Mouse (Mus musculus) CH12.LX (cell line): Measurements from ENCODE around the gene Tigd3. TPM values are rescaled to one million over a fixed set of nuclear protein-coding genes. Genes with fewer than 3 reads are reported as not detected.

ENCODE experiments used
- DNase-seq: peaks from one replicate; pipeline ENCODE4 v3.0.0-alpha.2; 2013; ENCODE audit errors: extremely low read depth
- H3K27ac ChIP-seq: 2 replicates; pipeline ENCODE4 v1.5.1; 2012; ENCODE audit warnings: low read depth, mild to moderate bottlenecking, control low read depth, moderate library complexity; ENCODE audit not compliant: insufficient read depth
- H3K27me3 ChIP-seq: replicated peaks from 2 replicates; pipeline ENCODE3; 2012; ENCODE audit warnings: inconsistent platforms
- H3K36me3 ChIP-seq, 2 experiments: replicated peaks in 1 of 2; 2 replicates each; pipeline versions ENCODE3 to v1.6.1; 2012; ENCODE audit warnings: inconsistent platforms in 1 of 2, low read length in 1 of 2, mild to moderate bottlenecking in 1 of 2, mixed read lengths in 1 of 2, moderate library complexity in 1 of 2; ENCODE audit not compliant: control insufficient read depth in 1 of 2, insufficient read depth in 1 of 2
- H3K4me1 ChIP-seq, 2 experiments: 2 replicates each; pipeline ENCODE4 v1.6.1; 2012; ENCODE audit warnings: inconsistent platforms in 1 of 2, moderate library complexity in 1 of 2; ENCODE audit not compliant: insufficient read depth in 2 of 2, control insufficient read depth in 1 of 2
- H3K4me2 ChIP-seq: 2 replicates; pipeline ENCODE4 v1.6.1; 2012; ENCODE audit warnings: low read depth, mild to moderate bottlenecking, control low read depth; ENCODE audit not compliant: poor library complexity, insufficient read depth, severe bottlenecking
- H3K4me3 ChIP-seq, 3 experiments: fragments of 150-350 bp in 1 of 3; sonication (generic) in 1 of 3; replicated peaks in 1 of 3; 2 replicates each; pipeline versions ENCODE3 to v1.5.1; 2011 to 2012; ENCODE audit warnings: low read depth in 2 of 3, low read length in 2 of 3, mild to moderate bottlenecking in 2 of 3, moderate library complexity in 2 of 3, control low read depth in 1 of 3, improper control_type of control experiment in 1 of 3, inconsistent platforms in 1 of 3, mixed read lengths in 1 of 3; ENCODE audit not compliant: poor library complexity in 1 of 3
- H3K79me2 ChIP-seq: replicated peaks from 2 replicates; pipeline ENCODE4 v1.6.1; 2012; ENCODE audit warnings: mild to moderate bottlenecking, moderate library complexity; ENCODE audit not compliant: control insufficient read depth, poor library complexity, insufficient read depth, severe bottlenecking; ENCODE audit errors: extremely low read depth
- H3K9ac ChIP-seq: 2 replicates; pipeline ENCODE4 v1.6.1; 2012; ENCODE audit warnings: low read depth, mild to moderate bottlenecking, control low read depth, moderate library complexity; ENCODE audit not compliant: insufficient read depth
- H3K9me3 ChIP-seq: replicated peaks from 2 replicates; pipeline ENCODE3; 2012; ENCODE audit warnings: low read length, inconsistent platforms, mixed read lengths
- CHD1 ChIP-seq: IDR thresholded peaks from 2 replicates; pipeline ENCODE4 v1.6.1; 2012; ENCODE audit warnings: low read depth, low read length, improper control_type of control experiment, inconsistent platforms
- CHD2 ChIP-seq: IDR thresholded peaks from 2 replicates; pipeline ENCODE4 v1.6.1; 2011; ENCODE audit warnings: low read length, improper control_type of control experiment
- CTCF ChIP-seq, 2 experiments: IDR thresholded peaks in 1 of 2; conservative IDR thresholded peaks in 1 of 2; 2 replicates each; pipeline ENCODE4 v1.5.1; 2011 to 2012; ENCODE audit warnings: low read depth in 2 of 2, low read length in 2 of 2, improper control_type of control experiment in 1 of 2, inconsistent platforms in 1 of 2, mild to moderate bottlenecking in 1 of 2, moderate library complexity in 1 of 2
- ELF1 ChIP-seq: IDR thresholded peaks from 2 replicates; pipeline ENCODE4 v1.6.1; 2014; ENCODE audit warnings: low read depth, mild to moderate bottlenecking, inconsistent platforms, low read length, improper control_type of control experiment
- ETS1 ChIP-seq: conservative IDR thresholded peaks from 2 replicates; pipeline ENCODE4 v1.6.1; 2012; ENCODE audit warnings: low read depth, mild to moderate bottlenecking, inconsistent platforms, low read length, improper control_type of control experiment, moderate library complexity
- GABPA ChIP-seq: IDR thresholded peaks from 2 replicates; pipeline ENCODE4 v1.6.1; 2012; ENCODE audit warnings: low read depth, low read length, improper control_type of control experiment, inconsistent platforms; ENCODE audit not compliant: insufficient replicate concordance
- HCFC1 ChIP-seq: IDR thresholded peaks from 2 replicates; pipeline ENCODE4 v1.6.1; 2012; ENCODE audit warnings: low read depth, mild to moderate bottlenecking, inconsistent platforms, low read length, improper control_type of control experiment
- IRF4 ChIP-seq: IDR thresholded peaks from 2 replicates; pipeline ENCODE4 v1.6.1; 2014; ENCODE audit warnings: low read depth, mild to moderate bottlenecking, inconsistent platforms, low read length, improper control_type of control experiment
- JUN ChIP-seq: IDR thresholded peaks from 2 replicates; pipeline ENCODE4 v1.6.1; 2011; ENCODE audit warnings: low read depth, mild to moderate bottlenecking, low read length, improper control_type of control experiment, moderate library complexity; ENCODE audit not compliant: insufficient read depth
- JUND ChIP-seq: conservative IDR thresholded peaks from 2 replicates; pipeline ENCODE4 v1.6.1; 2011; ENCODE audit warnings: low read depth, low read length, improper control_type of control experiment
- KAT2A ChIP-seq: IDR thresholded peaks from 2 replicates; pipeline ENCODE4 v1.6.1; 2012; ENCODE audit warnings: low read length, improper control_type of control experiment, inconsistent platforms; ENCODE audit not compliant: insufficient replicate concordance
- MAX ChIP-seq: IDR thresholded peaks from 2 replicates; pipeline ENCODE4 v1.6.1; 2011; ENCODE audit warnings: low read length, improper control_type of control experiment
- MXI1 ChIP-seq: IDR thresholded peaks from 2 replicates; pipeline ENCODE4 v1.6.1; 2011; ENCODE audit warnings: mild to moderate bottlenecking, low read depth, low read length, improper control_type of control experiment
- NELFE ChIP-seq: IDR thresholded peaks from 2 replicates; pipeline ENCODE4 v1.6.1; 2011; ENCODE audit warnings: low read depth, low read length, improper control_type of control experiment
- NRF1 ChIP-seq: IDR thresholded peaks from 2 replicates; pipeline ENCODE4 v1.6.1; 2014; ENCODE audit warnings: low read depth, mild to moderate bottlenecking, inconsistent platforms, low read length, improper control_type of control experiment, moderate library complexity
- PAX5 ChIP-seq: IDR thresholded peaks from 2 replicates; pipeline ENCODE4 v1.6.1; 2012; ENCODE audit warnings: low read length, inconsistent platforms, mixed read lengths
- POLR2A ChIP-seq: IDR thresholded peaks from 2 replicates; pipeline ENCODE4 v1.6.1; 2011; ENCODE audit warnings: low read depth, mild to moderate bottlenecking, improper control_type of control experiment, low read length
- RAD21 ChIP-seq: IDR thresholded peaks from 2 replicates; pipeline ENCODE4 v1.6.1; 2011; ENCODE audit warnings: low read depth, mild to moderate bottlenecking, low read length, improper control_type of control experiment, moderate library complexity
- RCOR1 ChIP-seq: conservative IDR thresholded peaks from 2 replicates; pipeline ENCODE4 v1.6.1; 2012; ENCODE audit warnings: low read depth, mild to moderate bottlenecking, inconsistent platforms, low read length, improper control_type of control experiment
- SMC3 ChIP-seq: IDR thresholded peaks from 2 replicates; pipeline ENCODE4 v1.6.1; 2011; ENCODE audit warnings: low read depth, low read length, improper control_type of control experiment
- TCF12 ChIP-seq: IDR thresholded peaks from 2 replicates; pipeline ENCODE4 v1.6.1; 2014; ENCODE audit warnings: low read depth, mild to moderate bottlenecking, inconsistent platforms, low read length, improper control_type of control experiment
- UBTF ChIP-seq: IDR thresholded peaks from 2 replicates; pipeline ENCODE4 v1.6.1; 2012; ENCODE audit warnings: low read depth, mild to moderate bottlenecking, inconsistent platforms, low read length, improper control_type of control experiment, moderate library complexity
- USF1 ChIP-seq: IDR thresholded peaks from 2 replicates; pipeline ENCODE4 v1.6.1; 2014; ENCODE audit warnings: low read depth, mild to moderate bottlenecking, inconsistent platforms, low read length, improper control_type of control experiment
- USF2 ChIP-seq: conservative IDR thresholded peaks from 2 replicates; pipeline ENCODE4 v1.6.1; 2011; ENCODE audit warnings: low read depth, low read length, improper control_type of control experiment
- ZKSCAN1 ChIP-seq: IDR thresholded peaks from 2 replicates; pipeline ENCODE4 v1.6.1; 2012; ENCODE audit warnings: low read depth, inconsistent platforms, low read length, improper control_type of control experiment, borderline replicate concordance
- ZNF384 ChIP-seq: IDR thresholded peaks from 2 replicates; pipeline ENCODE4 v1.6.1; 2012; ENCODE audit warnings: low read depth, low read length, improper control_type of control experiment, inconsistent platforms
- dilution Hi-C: fragments of 300-500 bp; cut with MboI; formaldehyde crosslinking; loops from 2 replicates; pipeline ENCODE4 v1.14.3; 2020; ENCODE audit warnings: low sequenced_read_pairs; ENCODE audit not compliant: extremely low pct_unique_long_range_greater_than_20kb, extremely low pct_ligation_motif_present
- in situ Hi-C: fragments of 300-500 bp; cut with MboI; formaldehyde crosslinking; loops from 3 replicates; pipeline ENCODE4 v1.14.3; 2019; ENCODE audit warnings: low sequenced_read_pairs, low pct_ligation_motif_present, low pct_unique_long_range_greater_than_20kb, mixed read lengths
- polyA plus RNA-seq: library from polyadenylated mRNA; unstranded; fragments of >175 nt; gene quantifications from 2 replicates; pipeline ENCODE4 v1.2.1, GENCODE M21; 2012; ENCODE audit warnings: low read depth; ENCODE audit not compliant: insufficient read length
- total RNA-seq, 2 experiments: library from RNA; depleted of rRNA; stranded (reverse); fragments of 300-350 nt in 1 of 2; fragments of >200 nt in 1 of 2; gene quantifications; 2 replicates each; pipeline ENCODE4 v1.2.3; 2012 to 2014

Tigd3 gene
- total and polyA plus RNA-seq, 3 experiments: 0.67 to 1.6 (median 1.4) TPM

- peaks cover 17 to 42% of the 10 kb centered on the region in 2 experiments for H3K4me1 ChIP-seq
- no peak overlapping the region for H3K9ac ChIP-seq
- no peaks in the 10 kb centered on the region for H3K27me3 ChIP-seq
- peaks cover 4% of the 10 kb centered on the region; the same call in 1 of the 2 replicates for H3K79me2 ChIP-seq
- H3K9me3 ChIP-seq: no peaks in the 10 kb centered on the region
- H3K27ac ChIP-seq: no peak overlapping the region
- dilution Hi-C loops (no loop called here), in situ Hi-C loops (no loop called here)
- TF ChIP-seq ETS1 (no peak), HCFC1 (no peak), NELFE (no peak), POLR2A (no peak), ELF1 (no peak), UBTF (no peak), JUND (no peak), RCOR1 (no peak), IRF4 (no peak), ZKSCAN1 (no peak), CHD2 (no peak), PAX5 (no peak), CHD1 (no peak), NRF1 (no peak), TCF12 (no peak), MXI1 (no peak), SMC3 (no peak), RAD21 (no peak), USF2 (no peak), USF1 (no peak)
- H3K36me3 ChIP-seq: peaks cover 56 to 71% of the 10 kb centered on the region in 2 experiments
- H3K4me2 ChIP-seq: no peak overlapping the region
- DNase-seq: no peak
- no peak overlapping the region for H3K4me3 ChIP-seq
Measured at GRCm38 (mm10) chr19:5871273-5871672, 22.7 kb downstream of the Tigd3 start.

GRCm38 (mm10) chr19:5868096-5868495 lies 25.9 kb downstream of the Tigd3 start:
- TF ChIP-seq CHD2 (no peak), KAT2A (no peak), CTCF (conservative IDR thresholded peaks at IDR 0.05 in 1 of 2, IDR thresholded peaks at IDR 0.05 in 1 of 2; ENCODE audit: low read depth in 2 of 2, low read length in 2 of 2) (no peak), JUN (no peak), UBTF (no peak), CHD1 (no peak), NRF1 (no peak), IRF4 (no peak), MAX (no peak), GABPA (no peak), RCOR1 (no peak), ZNF384 (no peak), JUND (no peak), PAX5 (no peak), NELFE (no peak)
- H3K9me3 ChIP-seq: no peaks in the 10 kb centered on the region
- no peak for DNase-seq
- dilution Hi-C loops: no loop called here
- H3K9ac ChIP-seq: no peak overlapping the region
- peaks cover 82 to 98% of the 10 kb centered on the region in 2 experiments for H3K36me3 ChIP-seq
- peaks cover 9 to 19% of the 10 kb centered on the region in 2 experiments; a peak in 3 of 4 replicates for H3K4me1 ChIP-seq
- no peaks in the 10 kb centered on the region for H3K27me3 ChIP-seq
- H3K4me2 ChIP-seq: no peak overlapping the region
- in situ Hi-C loops: no loop called here
- no peak overlapping the region for H3K4me3 ChIP-seq
- no peaks in the 10 kb centered on the region for H3K79me2 ChIP-seq
- no peak overlapping the region for H3K27ac ChIP-seq
